Mouse (Mus musculus) stomach, embryonic 15.5 days (tissue): ENCODE results near the gene Zswim1. TPM values are rescaled to one million over a fixed set of nuclear protein-coding genes. Genes with fewer than 3 reads are reported as not detected.

Experiments
- ATAC-seq: fragments of 200-750 bp; cut with Nextera tagmentation; 2 replicates; pipeline ENCODE4 v1.8.0; 2017; ENCODE audit warnings: low read depth, moderate number of reproducible peaks, moderate TSS enrichment; ENCODE audit not compliant: insufficient read depth, low FRiP score
- H3K27ac ChIP-seq: fragments of 300-500 bp; sonication (generic); 2 replicates; pipeline ENCODE4 v1.5.1; 2015; ENCODE audit warnings: mild to moderate bottlenecking, inconsistent platforms
- H3K27me3 ChIP-seq: fragments of 300-500 bp; sonication (generic); replicated peaks from 2 replicates; pipeline ENCODE4 v1.6.1; 2015; ENCODE audit warnings: inconsistent platforms
- H3K36me3 ChIP-seq: fragments of 300-500 bp; sonication (generic); 2 replicates; pipeline ENCODE4 v1.6.1; 2015; ENCODE audit warnings: inconsistent platforms
- H3K4me1 ChIP-seq: fragments of 300-500 bp; sonication (generic); 2 replicates; pipeline ENCODE4 v1.6.1; 2015; ENCODE audit warnings: inconsistent platforms
- H3K4me2 ChIP-seq: fragments of 300-500 bp; sonication (generic); 2 replicates; pipeline ENCODE4 v1.6.1; 2015; ENCODE audit warnings: mild to moderate bottlenecking, inconsistent platforms
- H3K4me3 ChIP-seq: fragments of 300-500 bp; sonication (generic); replicated peaks from 2 replicates; pipeline ENCODE4 v1.5.1; 2015; ENCODE audit warnings: inconsistent platforms
- H3K9ac ChIP-seq: fragments of 300-500 bp; sonication (generic); 2 replicates; pipeline ENCODE4 v1.6.1; 2015; ENCODE audit warnings: inconsistent platforms
- H3K9me3 ChIP-seq: fragments of 300-500 bp; sonication (generic); 2 replicates; pipeline ENCODE4 v1.6.1; 2016; ENCODE audit warnings: inconsistent platforms
- WGBS: fragments of 180-500 bp; shearing (Covaris S2); methylation state at CpG from one replicate; pipeline ENCODE4 v1.1.7; 2015; 5-methylcytosine and 5-hydroxymethylcytosine counted together
- polyA plus RNA-seq: library from polyadenylated mRNA; unstranded; fragments of >200 nt; fragmentation: Nextera tagmentation; extraction: Ambion mirVana; gene quantifications from 2 replicates; pipeline ENCODE4 v1.2.1, GENCODE M21; 2015

The Zswim1 gene
- polyA plus RNA-seq, 1 experiment from 2014 or later = 13.1 TPM

DNA sequence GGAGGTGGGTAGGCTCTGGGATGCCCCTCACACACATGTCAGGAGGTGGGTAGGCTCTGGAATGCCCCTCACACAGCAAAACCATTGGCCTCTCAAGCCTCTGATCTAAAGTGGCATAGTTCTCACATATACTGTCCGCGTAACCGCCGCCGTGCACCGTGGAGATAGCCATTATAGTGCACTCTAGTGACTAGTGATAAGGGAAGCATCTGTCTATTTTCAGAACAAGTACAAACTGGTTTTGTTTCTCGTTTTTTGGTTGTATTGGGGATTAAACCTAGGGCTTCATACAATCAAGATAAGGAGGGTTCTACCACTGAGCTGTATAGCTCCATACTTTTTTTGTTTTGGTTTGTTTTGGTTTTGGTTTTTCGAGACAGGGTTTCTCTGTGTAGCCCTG lies 6.7 kb upstream of the Zswim1 start:
- no peak overlapping the region for H3K27ac ChIP-seq
- ATAC-seq = no peak
- peaks cover 6% of the 10 kb centered on the region; the same call in 1 of the 2 replicates for H3K36me3 ChIP-seq
- H3K9ac ChIP-seq = no peak overlapping the region
- WGBS = 88% methylated on average over 8 of the region's 8 CpGs
- no peaks in the 10 kb centered on the region for H3K9me3 ChIP-seq
- H3K4me3 ChIP-seq = no peak overlapping the region
- H3K27me3 ChIP-seq = no peaks in the 10 kb centered on the region
- no peak overlapping the region for H3K4me2 ChIP-seq
- H3K4me1 ChIP-seq = peaks cover 12% of the 10 kb centered on the region; the same call in 1 of the 2 replicates

DNA sequence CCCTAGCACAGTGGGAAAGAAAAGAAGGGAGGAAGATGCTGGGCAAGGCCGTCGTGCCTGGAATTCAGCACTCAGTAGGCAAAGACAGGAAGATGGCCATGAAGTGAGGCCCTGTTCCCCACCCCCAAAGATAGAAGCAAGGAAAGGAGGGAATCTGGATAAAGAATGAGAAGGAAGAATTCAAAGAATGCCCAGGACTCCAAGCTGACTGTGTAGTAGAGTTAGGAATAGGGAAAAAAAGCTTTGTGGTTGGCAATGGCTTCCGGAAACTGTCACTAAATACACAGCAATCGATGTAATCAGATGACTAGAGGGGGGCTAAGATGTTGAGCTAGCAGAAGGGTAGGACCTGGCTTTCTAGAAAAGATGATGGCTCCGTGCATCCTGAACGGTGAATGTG lies 5.3 kb upstream of the Zswim1 start:
- Histone ChIP-seq H3K27ac (no peak overlapping the region), H3K27me3 (no peaks in the 10 kb centered on the region)
- 65% methylated on average over 6 of the region's 6 CpGs for WGBS

DNA sequence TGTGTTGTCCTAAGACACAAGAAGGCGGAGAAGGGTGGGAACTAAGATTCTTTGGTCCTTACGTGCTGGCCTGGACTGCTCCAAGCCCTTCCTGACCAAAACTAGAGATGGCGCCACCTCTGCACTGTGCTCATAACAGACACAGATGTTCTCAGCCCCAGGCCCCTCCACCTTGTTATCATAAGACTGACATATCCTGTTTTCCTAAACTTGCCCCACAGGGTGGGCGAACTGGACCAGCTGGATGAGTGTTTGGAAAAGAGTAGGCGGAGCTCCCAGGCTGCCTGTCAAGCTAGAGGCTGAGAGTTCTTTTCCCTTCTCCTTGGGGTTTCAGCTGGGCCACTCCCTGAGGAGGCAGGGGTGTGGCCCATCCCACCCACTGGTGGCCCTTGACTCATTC lies 4.8 kb upstream of the Zswim1 start:
- Histone ChIP-seq H3K9ac (no peak overlapping the region), H3K4me1 (peaks cover 12% of the 10 kb centered on the region; the same call in 1 of the 2 replicates), H3K27me3 (no peaks in the 10 kb centered on the region), H3K27ac (peak overlapping the region; percentile 14; the same call in 1 of the 2 replicates), H3K9me3 (no peaks in the 10 kb centered on the region), H3K4me2 (no peak overlapping the region), H3K4me3 (no peak overlapping the region), H3K36me3 (peaks cover 6% of the 10 kb centered on the region; the same call in 1 of the 2 replicates)
- no peak for ATAC-seq
- 45% methylated on average over 5 of the region's 5 CpGs for WGBS

More for the DNA sequence above, 5.3 kb upstream of the Zswim1 start:
- Histone ChIP-seq H3K4me2 (no peak overlapping the region), H3K9me3 (no peaks in the 10 kb centered on the region), H3K9ac (no peak overlapping the region), H3K36me3 (peaks cover 6% of the 10 kb centered on the region; the same call in 1 of the 2 replicates), H3K4me1 (peaks cover 12% of the 10 kb centered on the region; the same call in 1 of the 2 replicates), H3K4me3 (no peak overlapping the region)
- ATAC-seq = no peak

DNA sequence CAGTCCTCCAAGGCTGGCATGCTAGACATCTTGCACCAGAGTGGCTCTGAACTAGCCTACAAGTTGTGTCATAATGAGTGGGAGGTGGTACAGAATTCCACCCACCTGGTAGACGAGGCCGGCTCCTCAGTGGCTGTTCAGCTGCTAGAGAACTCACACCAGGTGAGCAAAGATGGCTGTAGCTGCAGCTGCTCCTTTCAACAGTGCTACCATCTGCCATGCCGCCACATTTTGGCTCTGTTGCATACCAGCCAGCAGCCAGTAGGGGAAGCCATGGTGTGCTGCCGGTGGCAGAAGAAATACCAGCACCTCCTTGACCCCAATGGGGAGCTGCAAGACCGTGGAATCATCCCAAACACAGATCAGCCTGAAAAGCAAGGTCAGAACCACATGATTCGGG lies 1.4 kb upstream of the Zswim1 start:
- no peak overlapping the region for H3K27ac ChIP-seq
- no peak overlapping the region for H3K4me2 ChIP-seq
- no peak for ATAC-seq
- no peak overlapping the region for H3K9ac ChIP-seq
- peaks cover 17% of the 10 kb centered on the region; the same call in 1 of the 2 replicates for H3K36me3 ChIP-seq
- no peaks in the 10 kb centered on the region for H3K27me3 ChIP-seq
- H3K9me3 ChIP-seq = no peaks in the 10 kb centered on the region
- WGBS = 88% methylated on average over 6 of the region's 6 CpGs
- peaks cover 16% of the 10 kb centered on the region; the same call in 1 of the 2 replicates for H3K4me1 ChIP-seq
- no peak overlapping the region for H3K4me3 ChIP-seq

DNA sequence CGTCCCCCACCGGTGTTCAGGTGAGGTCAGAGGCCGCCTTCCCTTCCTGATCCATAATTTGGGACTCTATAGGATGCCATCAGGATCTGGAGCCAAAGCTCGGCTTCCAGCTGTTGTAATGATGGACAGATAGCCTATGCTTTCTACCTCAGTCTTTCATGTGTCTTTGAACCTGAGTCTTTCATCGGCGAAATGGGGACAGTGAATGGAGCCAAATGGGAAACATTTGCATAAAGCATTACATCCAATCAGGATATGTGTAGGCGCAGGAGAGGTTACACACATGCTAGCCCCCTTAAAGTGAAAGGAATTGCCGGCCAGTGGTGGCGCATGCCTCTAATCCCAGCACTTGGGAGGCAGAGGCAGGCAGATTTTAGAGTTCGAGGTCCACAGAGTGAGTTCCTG lies 697 bp downstream of the Zswim1 start:
- H3K4me2 ChIP-seq = peak overlapping the region; percentile 58
- H3K36me3 ChIP-seq = peaks cover 22% of the 10 kb centered on the region
- peaks cover 4% of the 10 kb centered on the region; the same call in 1 of the 2 replicates for H3K4me1 ChIP-seq
- WGBS = under 1% methylated on average over 10 of the region's 10 CpGs
- H3K4me3 ChIP-seq = peak overlapping the region; percentile 66
- H3K27ac ChIP-seq = peak overlapping the region; percentile 75
- no peaks in the 10 kb centered on the region for H3K9me3 ChIP-seq
- ATAC-seq = peak; percentile 45; the same call in 1 of the 2 replicates
- H3K27me3 ChIP-seq = no peaks in the 10 kb centered on the region
- peak overlapping the region; percentile 40; the same call in 1 of the 2 replicates for H3K9ac ChIP-seq

DNA sequence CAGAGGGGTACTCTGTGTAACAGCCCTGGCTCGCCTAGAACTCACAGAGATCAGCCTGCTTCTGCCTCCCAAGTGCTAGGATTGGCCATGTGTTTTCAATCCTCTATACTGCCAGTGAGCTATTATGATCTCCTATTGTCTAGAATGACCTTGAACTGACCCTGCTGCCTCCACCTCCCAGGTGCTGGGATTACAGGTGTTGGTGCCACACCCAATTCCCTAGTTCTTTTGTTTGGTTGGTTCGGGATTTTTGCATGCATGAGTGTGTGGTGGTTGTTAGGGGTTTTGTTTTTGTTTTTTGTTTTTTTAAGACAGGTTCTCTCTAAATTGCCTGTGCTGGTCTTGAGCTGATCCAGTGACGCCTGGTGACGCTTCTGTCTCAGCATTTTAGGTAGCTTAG lies 1.5 kb downstream of the Zswim1 start:
- Histone ChIP-seq H3K36me3 (peaks cover 22% of the 10 kb centered on the region), H3K4me3 (no peak overlapping the region; the same call in 1 of the 2 replicates), H3K9me3 (no peaks in the 10 kb centered on the region), H3K4me1 (peaks cover 4% of the 10 kb centered on the region; the same call in 1 of the 2 replicates), H3K9ac (no peak overlapping the region), H3K27ac (no peak overlapping the region), H3K4me2 (peak overlapping the region; percentile 58; the same call in 1 of the 2 replicates), H3K27me3 (no peaks in the 10 kb centered on the region)
- ATAC-seq = no peak
- WGBS = 90% methylated on average over 4 of the region's 4 CpGs

DNA sequence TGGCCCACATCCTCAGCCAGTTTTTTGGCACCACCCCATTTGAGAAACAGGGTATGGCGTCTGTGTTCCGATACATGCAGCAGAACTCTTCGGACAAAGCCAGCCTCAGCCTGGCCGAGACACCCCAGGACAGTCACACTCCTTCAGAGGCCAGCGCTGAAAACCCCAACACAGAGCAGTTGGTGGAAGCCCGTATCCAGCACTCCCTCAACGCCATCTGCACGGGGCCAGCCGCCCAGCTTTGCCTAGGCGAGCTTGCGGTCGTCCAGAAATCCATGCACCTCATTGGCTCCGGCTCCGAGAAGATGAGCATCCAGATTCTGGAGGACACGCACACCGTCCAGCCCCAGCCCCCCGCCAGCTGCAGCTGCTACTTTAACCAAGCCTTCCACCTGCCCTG lies 3.0 kb downstream of the Zswim1 start:
- no peak overlapping the region for H3K27ac ChIP-seq
- no peaks in the 10 kb centered on the region for H3K27me3 ChIP-seq
- H3K36me3 ChIP-seq = peaks cover 16% of the 10 kb centered on the region
- no peak overlapping the region for H3K4me2 ChIP-seq
- no peak for ATAC-seq
- H3K9ac ChIP-seq = no peak overlapping the region
- H3K9me3 ChIP-seq = no peaks in the 10 kb centered on the region
- peaks cover 4% of the 10 kb centered on the region; the same call in 1 of the 2 replicates for H3K4me1 ChIP-seq
- 92% methylated on average over 17 of the region's 17 CpGs for WGBS
- H3K4me3 ChIP-seq = no peak overlapping the region

DNA sequence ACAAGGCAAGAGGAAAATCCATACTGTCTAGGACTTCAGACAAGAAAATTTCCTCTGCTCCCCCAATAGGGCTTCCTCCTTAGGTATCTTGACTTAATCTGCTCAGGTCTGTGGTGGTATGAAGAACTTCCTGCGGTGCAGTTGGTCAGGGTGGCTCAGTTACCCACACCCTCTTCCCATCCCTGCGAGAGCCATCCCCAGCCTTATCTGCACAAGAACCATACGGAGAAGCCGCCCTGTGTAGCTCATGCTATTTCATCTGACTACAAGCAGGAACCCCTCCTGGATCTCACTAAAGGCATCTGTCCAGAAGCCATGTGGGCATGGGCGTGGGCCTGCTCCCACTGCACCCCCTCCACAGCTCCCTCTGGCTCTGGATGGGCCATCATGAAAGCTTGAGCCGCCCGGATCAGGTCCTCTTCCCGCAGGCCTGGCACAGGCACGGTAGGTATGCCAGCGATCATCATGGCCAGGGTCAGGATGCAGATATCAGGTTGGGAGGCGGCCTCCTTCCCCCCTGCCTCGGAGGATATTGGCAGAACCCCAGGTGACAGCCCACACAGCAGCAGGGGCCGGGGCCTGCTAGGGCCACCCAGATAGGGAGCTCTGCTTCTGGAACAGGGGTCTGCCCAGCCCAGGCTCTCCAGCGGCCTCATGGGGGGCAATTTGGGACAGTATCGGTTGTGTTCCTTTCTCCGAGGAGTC lies 4.8 kb downstream of the Zswim1 start:
- ATAC-seq = no peak

DNA sequence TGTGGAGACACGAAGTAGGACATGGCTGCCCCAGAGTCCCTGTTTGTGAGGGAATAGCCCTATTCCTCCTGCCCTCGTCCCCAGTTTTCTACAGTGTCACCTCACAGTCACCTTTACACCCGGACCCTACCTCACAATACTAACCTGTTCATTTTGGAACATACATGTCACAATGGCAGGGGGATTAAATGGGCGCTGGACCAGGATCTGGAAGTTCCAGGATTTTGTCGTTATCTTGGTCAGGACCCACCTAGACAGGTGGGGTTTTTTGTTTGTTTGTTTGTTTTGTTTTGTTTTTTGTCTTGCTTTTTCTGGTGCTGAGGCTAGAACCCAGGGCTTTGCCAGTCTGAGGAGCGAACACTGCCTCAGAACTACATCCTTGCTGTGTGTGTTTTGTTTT lies 6.0 kb downstream of the Zswim1 start, which contains the start of gene Spata25:
Gene Spata25 (minus strand): TSS at position 101 of the 400 bp plus-strand sequence.
- no peaks in the 10 kb centered on the region for H3K9me3 ChIP-seq
- peaks cover 7% of the 10 kb centered on the region for H3K4me1 ChIP-seq
- WGBS = 78% methylated on average over 6 of the region's 6 CpGs
- H3K27me3 ChIP-seq = no peaks in the 10 kb centered on the region
- ATAC-seq = no peak
- no peak within 1 kb of the TSS for H3K9ac ChIP-seq
- H3K36me3 ChIP-seq = peaks cover 16% of the 10 kb centered on the region
- H3K4me3 ChIP-seq = no peak within 1 kb of the TSS
- no peak within 1 kb of the TSS for H3K27ac ChIP-seq
- no peak within 1 kb of the TSS for H3K4me2 ChIP-seq

More for the DNA sequence above, 4.8 kb downstream of the Zswim1 start:
- Histone ChIP-seq H3K4me3 (no peak overlapping the region), H3K4me1 (peaks cover 4% of the 10 kb centered on the region), H3K4me2 (no peak overlapping the region), H3K9ac (no peak overlapping the region), H3K9me3 (no peaks in the 10 kb centered on the region), H3K27ac (no peak overlapping the region), H3K27me3 (no peaks in the 10 kb centered on the region), H3K36me3 (peaks cover 16% of the 10 kb centered on the region)
- WGBS = 86% methylated on average over 16 of the region's 16 CpGs

DNA sequence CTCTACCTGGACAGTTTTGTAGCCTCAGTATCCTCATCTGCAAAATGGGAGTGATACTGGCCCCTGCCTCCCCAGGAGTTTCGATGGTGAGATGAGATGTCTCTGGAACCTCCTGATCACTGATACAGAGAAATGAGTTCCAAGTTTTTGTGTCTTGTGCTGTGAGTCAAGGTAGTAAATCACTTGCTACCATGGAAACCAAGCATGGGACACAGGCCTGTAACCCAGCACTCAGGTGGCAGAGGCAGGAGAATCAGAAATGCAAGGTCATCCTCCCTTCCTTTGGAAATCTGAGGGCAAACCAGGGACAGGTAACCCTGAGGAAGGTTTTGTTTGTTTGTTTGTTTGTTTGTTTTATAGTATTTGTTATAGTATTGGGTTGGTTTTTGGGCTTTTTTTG lies 6.6 kb downstream of the Zswim1 start:
- H3K36me3 ChIP-seq = peaks cover 16% of the 10 kb centered on the region
- no peaks in the 10 kb centered on the region for H3K27me3 ChIP-seq
- H3K9me3 ChIP-seq = no peaks in the 10 kb centered on the region
- 100% methylated on average over 1 of the region's 1 CpGs for WGBS
- no peak overlapping the region for H3K4me3 ChIP-seq
- H3K4me1 ChIP-seq = peaks cover 6% of the 10 kb centered on the region
- no peak overlapping the region for H3K9ac ChIP-seq
- ATAC-seq = no peak
- H3K27ac ChIP-seq = no peak overlapping the region
- H3K4me2 ChIP-seq = no peak overlapping the region

DNA sequence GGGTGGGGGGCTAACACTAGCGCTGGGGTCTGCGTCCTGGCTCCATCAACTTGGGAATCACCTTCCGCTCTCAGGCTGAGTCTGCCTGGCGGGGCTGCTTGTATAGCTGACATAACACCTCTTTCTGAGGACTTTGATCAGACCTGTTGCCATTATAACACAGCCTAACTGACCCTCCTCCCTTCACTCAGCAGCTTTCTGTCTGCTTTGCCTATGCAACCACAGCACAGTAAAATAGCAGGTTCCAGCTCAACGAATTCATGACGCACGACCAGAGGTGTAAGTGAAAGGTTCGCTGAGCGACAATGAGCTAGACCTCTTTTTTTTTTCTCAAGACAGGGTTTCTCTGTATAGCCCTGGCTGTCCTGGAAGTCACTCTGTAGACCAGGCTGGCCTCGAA lies 8.5 kb downstream of the Zswim1 start:
- no peak for ATAC-seq
- no peak overlapping the region for H3K4me2 ChIP-seq
- WGBS = 87% methylated on average over 10 of the region's 10 CpGs

DNA sequence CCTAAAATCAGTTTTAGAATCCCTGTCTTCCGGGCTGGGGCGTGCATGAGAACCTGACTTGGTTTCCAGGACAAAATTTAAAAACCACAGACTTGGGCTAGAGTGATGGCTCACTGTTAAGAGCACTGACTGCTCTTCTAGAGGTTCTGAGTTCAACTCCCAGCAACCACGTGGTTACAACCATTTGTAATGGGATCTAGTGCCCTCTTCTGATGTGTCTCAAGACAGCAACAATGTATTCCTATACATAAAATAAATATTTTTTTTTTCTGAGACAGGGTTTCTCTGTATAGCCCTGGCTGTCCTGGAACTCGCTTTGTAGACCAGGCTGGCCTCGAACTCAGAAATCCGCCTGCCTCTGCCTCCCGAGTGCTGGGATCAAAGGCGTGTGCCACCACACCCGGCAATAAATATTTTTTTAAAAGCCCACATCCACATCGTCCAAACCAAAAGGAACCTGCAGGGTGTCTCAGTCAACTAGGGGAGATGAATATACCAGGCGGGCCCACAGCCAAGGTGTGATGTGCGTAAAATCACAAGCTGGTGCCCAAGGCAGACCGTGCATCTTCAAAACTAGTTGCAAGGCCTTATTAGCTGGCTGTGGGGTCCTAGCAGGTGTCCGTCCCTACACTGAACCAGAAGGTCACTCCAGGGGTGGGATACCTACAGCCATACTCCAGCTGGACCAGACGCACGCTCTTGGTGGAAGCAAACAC lies 9.7 kb downstream of the Zswim1 start:
- Histone ChIP-seq H3K9ac (no peak overlapping the region), H3K27ac (peak overlapping the region; percentile 87; the same call in 1 of the 2 replicates), H3K4me1 (peaks cover 17% of the 10 kb centered on the region), H3K4me2 (peak overlapping the region; percentile 98), H3K4me3 (peak overlapping the region; percentile 63), H3K9me3 (no peaks in the 10 kb centered on the region), H3K27me3 (no peaks in the 10 kb centered on the region), H3K36me3 (peaks cover 6% of the 10 kb centered on the region; the same call in 1 of the 2 replicates)
- ATAC-seq = no peak
- WGBS = 56% methylated on average over 16 of the region's 16 CpGs

More for the DNA sequence above, 8.5 kb downstream of the Zswim1 start:
- Histone ChIP-seq H3K9ac (no peak overlapping the region), H3K36me3 (peaks cover 5% of the 10 kb centered on the region), H3K27me3 (no peaks in the 10 kb centered on the region), H3K27ac (no peak overlapping the region), H3K4me1 (peaks cover 17% of the 10 kb centered on the region), H3K9me3 (no peaks in the 10 kb centered on the region), H3K4me3 (no peak overlapping the region)
